Mouse (Mus musculus) liver, embryonic 16.5 days (tissue): Measurements from ENCODE around the gene Ralgapa1. TPM values are rescaled to one million over a fixed set of nuclear protein-coding genes. Genes with fewer than 3 reads are reported as not detected.
"Not testable (repeated sequence)": the region's sequence is repeated elsewhere in the genome, so short reads cannot be mapped to it uniquely, and the experiment has no call there.

Experiments
- ATAC-seq: fragments of 200-750 bp; cut with Nextera tagmentation; 2 replicates; pipeline ENCODE4 v1.8.0; 2017; ENCODE audit warnings: low read depth, mild to moderate bottlenecking, moderate number of reproducible peaks, moderate library complexity
- H3K27ac ChIP-seq: fragments of 300-500 bp; sonication (generic); 2 replicates; pipeline ENCODE4 v1.5.1; 2014; ENCODE audit warnings: mild to moderate bottlenecking, low read length
- H3K27me3 ChIP-seq: fragments of 300-500 bp; sonication (generic); 2 replicates; pipeline ENCODE4 v1.6.1; 2014; ENCODE audit warnings: low read depth, low read length, mixed read lengths; ENCODE audit not compliant: control insufficient read depth, insufficient read depth
- H3K36me3 ChIP-seq: fragments of 300-500 bp; sonication (generic); 2 replicates; pipeline ENCODE4 v1.6.1; 2014; ENCODE audit warnings: mild to moderate bottlenecking; ENCODE audit not compliant: control insufficient read depth, insufficient read depth
- H3K4me1 ChIP-seq: fragments of 300-500 bp; sonication (generic); 2 replicates; pipeline ENCODE4 v1.6.1; 2014; ENCODE audit warnings: low read depth, low read length, mixed read lengths; ENCODE audit not compliant: control insufficient read depth
- H3K4me2 ChIP-seq: fragments of 300-500 bp; sonication (generic); 2 replicates; pipeline ENCODE4 v1.6.1; 2014; ENCODE audit warnings: low read depth, low read length, mixed read lengths
- H3K4me3 ChIP-seq: fragments of 300-500 bp; sonication (generic); 2 replicates; pipeline ENCODE4 v1.5.1; 2014; ENCODE audit warnings: low read depth, mild to moderate bottlenecking, low read length
- H3K9ac ChIP-seq: fragments of 300-500 bp; sonication (generic); 2 replicates; pipeline ENCODE4 v1.6.1; 2014; ENCODE audit warnings: low read depth, low read length
- H3K9me3 ChIP-seq: fragments of 300-500 bp; sonication (generic); replicated peaks from 2 replicates; pipeline ENCODE4 v1.6.1; 2016; ENCODE audit warnings: low read length; ENCODE audit not compliant: control insufficient read depth
- WGBS: fragments of 180-500 bp; shearing (Covaris S2); extraction: QIAGEN DNeasy Blood & Tissue Kit; methylation state at CpG from one replicate; pipeline ENCODE4 v1.1.7; 2014; ENCODE audit not compliant: insufficient replicate concordance; 5-methylcytosine and 5-hydroxymethylcytosine counted together
- polyA plus RNA-seq: library from polyadenylated mRNA; unstranded; fragments of >200 nt; fragmentation: Nextera tagmentation; extraction: Ambion mirVana; gene quantifications from 2 replicates; pipeline ENCODE4 v1.2.1, GENCODE M21; 2015

Gene Ralgapa1
- polyA plus RNA-seq, 1 experiment from 2014 or later: 3.2 TPM

DNA sequence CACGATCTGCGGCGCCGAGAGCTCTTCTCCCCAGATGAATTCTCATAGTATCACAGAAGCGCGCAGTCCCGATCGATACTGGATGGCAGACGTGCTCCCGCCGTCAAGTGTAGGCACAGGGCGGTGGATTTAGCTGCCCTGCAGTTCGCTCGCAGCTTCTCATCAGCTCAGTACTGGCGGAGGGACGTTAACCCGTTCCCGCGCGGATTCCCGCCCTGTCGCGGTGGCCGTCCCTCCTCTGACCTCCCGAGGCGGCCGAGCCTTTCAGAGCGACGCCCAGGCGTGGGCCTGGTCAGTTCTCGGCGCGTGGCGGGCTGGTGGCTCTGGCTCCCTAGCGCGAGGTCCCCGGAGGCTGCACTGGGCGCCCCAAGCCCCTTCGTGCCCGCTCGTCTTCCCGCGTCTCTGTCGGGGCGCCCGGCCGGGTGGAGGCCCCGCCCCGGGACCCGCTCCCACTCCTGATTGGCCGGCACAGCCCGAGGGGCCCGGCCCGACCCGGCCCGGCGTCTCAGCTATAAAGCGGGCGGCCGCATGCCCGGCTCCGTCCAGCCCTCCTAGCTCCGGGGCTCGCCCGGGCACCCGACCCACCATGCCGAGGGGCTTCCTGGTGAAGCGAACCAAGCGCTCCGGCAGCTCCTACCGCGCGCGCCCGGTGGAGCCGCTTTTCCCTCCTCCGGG, 221.9 kb downstream of the Ralgapa1 start, which contains the start of gene Insm2:
Insm2 (plus strand) TSS at position 541 of the 675 bp plus-strand sequence.
- Histone ChIP-seq H3K36me3 (no peaks in the 10 kb centered on the region), H3K9ac (no peak within 1 kb of the TSS), H3K4me2 (peak within 1 kb of the TSS; percentile 65), H3K4me3 (peak within 1 kb of the TSS; percentile 50), H3K9me3 (no peaks in the 10 kb centered on the region), H3K27me3 (peaks cover 45% of the 10 kb centered on the region), H3K4me1 (peaks cover 10% of the 10 kb centered on the region), H3K27ac (no peak within 1 kb of the TSS)
- WGBS: under 1% methylated on average over 75 of the region's 77 CpGs
- ATAC-seq: no peak

DNA sequence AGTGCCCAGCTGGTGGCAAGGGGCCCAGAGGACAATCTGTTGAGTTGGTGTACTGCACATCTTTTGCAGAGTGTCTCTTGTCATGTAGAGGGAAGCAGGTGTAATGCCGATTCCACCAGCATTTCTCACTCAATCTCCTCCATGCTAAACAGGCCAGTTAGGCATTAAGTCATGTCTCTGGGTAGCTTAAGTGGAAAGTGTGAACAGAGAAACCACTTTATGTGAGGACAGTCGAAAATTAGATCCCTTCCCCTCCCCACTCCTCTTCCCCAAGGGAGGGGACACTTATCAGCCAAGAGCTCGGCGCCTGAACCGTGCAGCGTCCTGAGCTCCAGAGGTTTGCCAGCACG, 222.5 kb downstream of the Ralgapa1 start:
- ATAC-seq: no peak
- peak overlapping the region; percentile 65 for H3K4me2 ChIP-seq
- H3K27ac ChIP-seq: no peak overlapping the region
- H3K36me3 ChIP-seq: no peaks in the 10 kb centered on the region
- H3K9me3 ChIP-seq: no peaks in the 10 kb centered on the region
- 7% methylated on average over 7 of the region's 7 CpGs for WGBS
- peaks cover 10% of the 10 kb centered on the region for H3K4me1 ChIP-seq
- peak overlapping the region; percentile 50 for H3K4me3 ChIP-seq
- no peak overlapping the region for H3K9ac ChIP-seq
- peaks cover 45% of the 10 kb centered on the region for H3K27me3 ChIP-seq

DNA sequence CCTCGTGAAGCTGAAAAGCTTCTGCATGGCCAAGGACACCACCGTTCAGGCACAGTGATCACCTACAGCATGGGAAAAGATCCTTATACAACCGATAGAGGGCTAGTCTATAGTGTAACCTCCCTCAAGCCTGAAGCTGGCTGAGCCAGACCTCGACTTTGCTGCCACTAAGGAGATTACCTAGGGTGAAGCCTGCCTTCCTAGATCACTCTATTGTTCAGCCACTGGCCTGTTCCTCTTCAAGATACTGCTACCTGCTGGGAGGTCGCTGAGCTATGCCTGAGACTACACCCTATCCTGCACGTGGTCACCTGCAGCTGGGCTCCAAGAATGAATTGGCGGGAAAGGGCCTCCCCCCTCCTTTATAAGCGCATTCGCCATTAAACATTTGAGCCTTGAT, 234.0 kb downstream of the Ralgapa1 start:
- not testable (repeated sequence) for H3K9me3 ChIP-seq, H3K4me2 ChIP-seq, H3K27ac ChIP-seq, ATAC-seq, H3K4me1 ChIP-seq, H3K9ac ChIP-seq, H3K4me3 ChIP-seq, H3K27me3 ChIP-seq, H3K36me3 ChIP-seq
- 46% methylated on average over 9 of the region's 9 CpGs for WGBS

DNA sequence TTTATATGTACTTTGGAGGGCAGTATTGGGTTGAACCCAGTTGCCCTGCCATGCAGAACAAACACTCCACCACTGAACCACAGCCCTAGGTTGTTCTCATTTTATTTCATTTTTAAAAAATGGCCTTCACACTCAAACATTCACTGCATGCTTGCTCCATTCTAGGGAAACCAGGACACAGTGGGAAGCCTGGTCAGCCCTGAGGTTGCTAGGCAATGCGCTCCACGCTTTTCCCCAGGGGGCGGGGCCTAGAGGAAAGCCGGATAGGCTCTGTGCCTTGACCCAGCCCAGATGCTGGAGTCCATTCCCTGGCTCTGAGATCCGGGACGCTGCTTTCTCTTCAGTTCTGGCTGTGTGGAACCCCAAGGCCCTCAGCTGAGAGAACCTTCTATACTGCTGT, 247.2 kb downstream of the Ralgapa1 start:
- 16% methylated on average over 6 of the region's 6 CpGs for WGBS
- Histone ChIP-seq H3K9me3 (no peaks in the 10 kb centered on the region), H3K9ac (no peak overlapping the region), H3K4me2 (no peak overlapping the region), H3K36me3 (no peaks in the 10 kb centered on the region), H3K27ac (no peak overlapping the region), H3K4me1 (no peaks in the 10 kb centered on the region), H3K4me3 (no peak overlapping the region), H3K27me3 (no peaks in the 10 kb centered on the region)
- no peak for ATAC-seq

DNA sequence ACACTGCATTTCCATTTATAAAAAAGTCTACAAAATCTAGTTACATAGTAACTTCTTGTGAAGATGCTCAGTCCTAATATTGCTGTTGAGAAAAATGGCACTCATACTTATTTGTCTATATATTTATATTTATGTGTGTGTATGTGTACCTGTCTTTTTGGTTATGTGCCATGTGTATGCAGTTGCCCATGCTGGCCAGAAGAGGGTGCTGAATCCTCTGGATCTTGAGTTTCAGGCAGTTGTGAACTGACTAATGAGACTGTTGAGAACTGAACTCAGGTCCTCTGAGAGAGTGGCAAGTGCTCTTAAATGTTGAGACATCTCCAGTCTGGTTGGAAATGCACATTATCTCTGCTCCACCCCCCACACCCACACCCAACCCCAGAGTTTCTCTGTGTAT, 247.9 kb downstream of the Ralgapa1 start:
- ATAC-seq: no peak
- H3K36me3 ChIP-seq: no peaks in the 10 kb centered on the region
- no peak overlapping the region for H3K4me2 ChIP-seq
- no peaks in the 10 kb centered on the region for H3K9me3 ChIP-seq
- H3K9ac ChIP-seq: no peak overlapping the region
- H3K4me3 ChIP-seq: no peak overlapping the region
- no peaks in the 10 kb centered on the region for H3K4me1 ChIP-seq
- H3K27me3 ChIP-seq: no peaks in the 10 kb centered on the region
- H3K27ac ChIP-seq: no peak overlapping the region

GRCm38 (mm10) chr12:55571661-55572060, 249.3 kb downstream of the Ralgapa1 start:
- WGBS: 72% methylated on average over 10 of the region's 10 CpGs
- Histone ChIP-seq H3K4me2 (no peak overlapping the region), H3K27ac (no peak overlapping the region), H3K27me3 (no peaks in the 10 kb centered on the region), H3K9ac (no peak overlapping the region), H3K36me3 (no peaks in the 10 kb centered on the region), H3K4me3 (no peak overlapping the region), H3K4me1 (no peaks in the 10 kb centered on the region), H3K9me3 (no peaks in the 10 kb centered on the region)
- ATAC-seq: no peak

DNA sequence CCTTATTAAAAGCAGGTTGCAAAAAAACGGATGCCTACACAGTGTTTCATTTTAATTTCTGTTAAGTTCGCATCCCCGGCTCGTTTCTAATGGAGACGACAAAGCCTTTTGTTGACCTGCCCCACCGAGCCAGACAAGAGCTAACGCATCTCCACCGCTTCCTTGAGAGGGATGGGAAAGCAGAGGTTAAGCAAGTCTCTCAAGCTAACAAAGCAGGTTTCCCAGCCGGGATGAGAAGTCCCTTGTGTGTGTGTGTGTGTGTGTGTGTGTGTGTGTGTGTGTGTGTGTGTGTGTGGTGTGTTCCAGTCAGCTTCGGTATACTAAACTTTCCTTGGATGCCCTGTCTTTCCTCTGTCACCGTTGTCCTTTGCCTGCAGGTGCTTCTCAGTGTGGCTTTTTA, 249.8 kb downstream of the Ralgapa1 start:
- H3K4me1 ChIP-seq: no peaks in the 10 kb centered on the region
- H3K27me3 ChIP-seq: no peaks in the 10 kb centered on the region
- H3K4me2 ChIP-seq: no peak overlapping the region
- H3K27ac ChIP-seq: no peak overlapping the region
- no peaks in the 10 kb centered on the region for H3K36me3 ChIP-seq
- H3K9me3 ChIP-seq: no peaks in the 10 kb centered on the region
- H3K9ac ChIP-seq: no peak overlapping the region
- ATAC-seq: no peak
- 69% methylated on average over 11 of the region's 11 CpGs for WGBS
- H3K4me3 ChIP-seq: no peak overlapping the region

DNA sequence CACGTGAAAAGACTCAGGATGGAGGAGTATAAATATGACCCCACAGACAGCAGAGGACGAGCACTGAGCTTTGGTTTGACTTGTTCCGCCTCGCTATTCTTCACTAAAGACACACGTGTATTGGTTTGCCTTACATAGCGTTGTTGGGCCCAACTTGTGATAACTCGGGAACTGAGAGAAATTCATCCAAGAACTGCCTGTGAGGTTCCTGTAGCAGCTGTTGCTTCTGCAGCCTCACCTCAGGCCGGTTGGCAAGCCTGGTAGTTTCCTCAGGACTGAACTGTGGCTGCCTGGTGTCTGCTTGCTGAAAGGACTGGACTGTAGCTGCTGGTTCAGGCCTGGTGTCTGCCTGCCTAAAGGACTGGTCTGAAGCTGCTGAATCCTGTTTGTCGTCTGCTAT, 250.3 kb downstream of the Ralgapa1 start:
- Histone ChIP-seq H3K4me2 (no peak overlapping the region), H3K4me1 (no peaks in the 10 kb centered on the region), H3K36me3 (no peaks in the 10 kb centered on the region), H3K27me3 (no peaks in the 10 kb centered on the region), H3K27ac (no peak overlapping the region), H3K9me3 (no peaks in the 10 kb centered on the region), H3K9ac (no peak overlapping the region), H3K4me3 (no peak overlapping the region)
- 70% methylated on average over 9 of the region's 9 CpGs for WGBS
- no peak for ATAC-seq

DNA sequence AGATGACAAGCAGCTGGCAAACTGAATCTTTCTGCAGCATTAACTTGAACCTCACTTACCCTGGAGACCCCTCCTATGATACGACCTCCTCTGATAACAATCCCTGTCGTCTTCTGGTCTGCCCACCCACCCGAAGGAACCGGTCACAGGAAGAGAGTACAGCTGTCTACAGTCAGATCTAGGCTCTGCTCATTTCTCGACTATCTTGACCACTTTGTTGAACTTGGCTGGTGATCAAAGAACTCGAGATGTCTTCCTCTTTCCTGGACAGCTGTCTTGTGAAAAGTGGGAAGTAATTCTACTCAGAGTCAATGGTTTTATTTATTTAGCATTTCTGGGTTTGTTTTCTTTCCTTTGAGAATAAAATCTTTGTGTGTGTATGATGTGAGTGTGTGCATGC, 251.3 kb downstream of the Ralgapa1 start:
- no peaks in the 10 kb centered on the region for H3K4me1 ChIP-seq
- H3K36me3 ChIP-seq: no peaks in the 10 kb centered on the region
- H3K27me3 ChIP-seq: no peaks in the 10 kb centered on the region
- no peak overlapping the region for H3K9ac ChIP-seq
- H3K4me3 ChIP-seq: no peak overlapping the region
- no peak for ATAC-seq
- no peak overlapping the region for H3K4me2 ChIP-seq
- WGBS: 21% methylated on average over 6 of the region's 6 CpGs
- no peaks in the 10 kb centered on the region for H3K9me3 ChIP-seq
- H3K27ac ChIP-seq: no peak overlapping the region
